Mouse (Mus musculus) heart, adult 18-20 months (tissue): ENCODE measurements around the gene Thsd1. TPM values are rescaled to one million over a fixed set of nuclear protein-coding genes. Genes with fewer than 3 reads are reported as not detected.

ENCODE experiments used
- DNase-seq, 2 experiments: peaks; one replicate each; pipeline ENCODE4 v3.0.0; 2021 to 2022; ENCODE audit warnings: mixed read lengths in 1 of 2
- long read RNA-seq, 2 experiments: library from polyadenylated mRNA; stranded (forward); transcript quantifications; one replicate each; pipeline ENCODE4 v2.0.0; 2021
- total RNA-seq, 2 experiments: library from RNA; stranded (reverse); gene quantifications; 2 replicates each; pipeline ENCODE4 v1.2.3; 2021

The Thsd1 gene
- total RNA-seq = 1 to 10 TPM; 4.2 to 4.5 TPM
- long read RNA-seq, experiment 1, full-length matches to known transcripts = 7 of 9 reads
- long read RNA-seq, experiment 1, partial matches to known transcripts = 0 of 9 reads
- long read RNA-seq, experiment 1, other reads (novel, unspliced or antisense) = 2 of 9 reads
- long read RNA-seq, experiment 2, full-length matches to known transcripts = 1 of 2 reads
- long read RNA-seq, experiment 2, partial matches to known transcripts = 0 of 2 reads
- long read RNA-seq, experiment 2, other reads (novel, unspliced or antisense) = 1 of 2 reads

- peak; percentile 72 to 89 for DNase-seq
Measured at GRCm38 (mm10) chr8:22227061-22227877, at the start of gene Thsd1. Gene Thsd1 (plus strand): TSS chr8:22227313.

GRCm38 (mm10) chr8:22184884-22185283, 42.2 kb upstream of the Thsd1 start:
- DNase-seq = no peak

GRCm38 (mm10) chr8:22185431-22186397, 41.4 kb upstream of the Thsd1 start, which contains the start of gene Ckap2:
Gene Ckap2 (minus strand): TSS chr8:22185819.
- DNase-seq = peak; percentile 91 to 92

GRCm38 (mm10) chr8:22192660-22193431, 34.3 kb upstream of the Thsd1 start, which contains the start of gene Vps36:
Gene Vps36 (plus strand): TSS chr8:22192809.
- DNase-seq = peak; percentile 91

- DNase-seq = no peak
Measured at GRCm38 (mm10) chr8:22193432-22194010, 33.6 kb upstream of the Thsd1 start.

- no peak for DNase-seq
Measured at GRCm38 (mm10) chr8:22197914-22198313, 29.2 kb upstream of the Thsd1 start.

GRCm38 (mm10) chr8:22199481-22199880, 27.6 kb upstream of the Thsd1 start:
- no peak for DNase-seq

GRCm38 (mm10) chr8:22207535-22207934, 19.6 kb upstream of the Thsd1 start:
- no peak for DNase-seq

GRCm38 (mm10) chr8:22209012-22209411, 18.1 kb upstream of the Thsd1 start:
- DNase-seq = peak; percentile 28 to 62

GRCm38 (mm10) chr8:22214826-22215225, 12.3 kb upstream of the Thsd1 start:
- peak; percentile 48 to 59 for DNase-seq

- no peak for DNase-seq
Measured at GRCm38 (mm10) chr8:22226361-22226760, 752 bp upstream of the Thsd1 start.

- peak; percentile 38 to 64 for DNase-seq
Measured at GRCm38 (mm10) chr8:22228621-22229020, 1.5 kb downstream of the Thsd1 start.

GRCm38 (mm10) chr8:22242986-22243385, 15.9 kb downstream of the Thsd1 start:
- DNase-seq = no peak

- no peak for DNase-seq
Measured at GRCm38 (mm10) chr8:22245663-22246062, 18.6 kb downstream of the Thsd1 start.

- no peak for DNase-seq
Measured at GRCm38 (mm10) chr8:22247956-22248355, 20.8 kb downstream of the Thsd1 start.

GRCm38 (mm10) chr8:22249080-22249479, 22.0 kb downstream of the Thsd1 start:
- no peak for DNase-seq

- peak; percentile 33 to 37 for DNase-seq
Measured at GRCm38 (mm10) chr8:22258946-22259450, 31.9 kb downstream of the Thsd1 start.

GRCm38 (mm10) chr8:22259531-22259930, 32.4 kb downstream of the Thsd1 start:
- DNase-seq = no peak

GRCm38 (mm10) chr8:22260091-22260722, 33.1 kb downstream of the Thsd1 start:
- DNase-seq = peak; percentile 37 to 50

GRCm38 (mm10) chr8:22262267-22262666, 35.2 kb downstream of the Thsd1 start:
- peak; percentile 59 to 61 for DNase-seq
